Mouse (Mus musculus) embryonic facial prominence, embryonic 15.5 days (tissue): Measurements from ENCODE around the gene Med23. TPM values are rescaled to one million over a fixed set of nuclear protein-coding genes. Genes with fewer than 3 reads are reported as not detected.

Source experiments
- microRNA-seq: library from miRNA; unstranded; fragments of <30 nt; microRNA quantifications from one replicate; pipeline ENCODE4, GENCODE M21; 2016; ENCODE audit warnings: borderline number of aligned reads
- polyA plus RNA-seq: library from polyadenylated mRNA; unstranded; fragments of >200 nt; fragmentation: Nextera tagmentation; extraction: Ambion mirVana; gene quantifications from 2 replicates; pipeline ENCODE4 v1.2.1, GENCODE M21; 2015

Gene Med23
- polyA plus RNA-seq, 1 experiment from 2014 or later, result 19.4 TPM

Small RNA genes lying within 50 kb of the gene (microRNA-seq; reads per million reads assigned to microRNA genes)
- not detected for gene Mir6905

Other genes with a start within 250 kb of the Med23 start
- gene Enpp1, start 157.8 kb upstream of the Med23 start, polyA plus RNA-seq, result 7.5 and 7.8 TPM in 2 replicates
- 6.1 and 6.4 TPM in 2 replicates for gene Enpp3, start 27.2 kb upstream of the Med23 start, polyA plus RNA-seq
- 11.1 and 16.0 TPM in 2 replicates for gene Arg1, start 57.5 kb downstream of the Med23 start, polyA plus RNA-seq